Mouse (Mus musculus) embryonic fibroblast, embryonic 13.5 days (primary cell): Measurements from ENCODE around the gene Dcp1b.

Experiments
- CTCF ChIP-seq: IDR thresholded peaks from 2 replicates; pipeline ENCODE4 v1.5.1; 2011; ENCODE audit warnings: mild to moderate bottlenecking, control low read depth, low read length, moderate library complexity, borderline replicate concordance; ENCODE audit not compliant: insufficient read depth
- POLR2A ChIP-seq: IDR thresholded peaks from 2 replicates; pipeline ENCODE4 v1.6.1; 2011; ENCODE audit warnings: low read depth, mild to moderate bottlenecking, control low read depth, low read length, moderate library complexity

- no peak for TF ChIP-seq POLR2A
- TF ChIP-seq CTCF: no peak
Measured at GRCm38 (mm10) chr6:119217661-119218060, 42.6 kb downstream of the Dcp1b start.
